Mouse (Mus musculus) midbrain, embryonic 11.5 days (tissue): Measurements from ENCODE around the gene Cela3a. TPM values are rescaled to one million over a fixed set of nuclear protein-coding genes. Genes with fewer than 3 reads are reported as not detected.

Experiments used
- ATAC-seq: fragments of 200-750 bp; cut with Nextera tagmentation; 2 replicates; pipeline ENCODE4 v1.8.0; 2017; ENCODE audit warnings: moderate TSS enrichment, moderate library complexity; ENCODE audit not compliant: low FRiP score
- DNase-seq: peaks from one replicate; pipeline ENCODE4 v3.0.0; 2015; ENCODE audit warnings: low spot score; ENCODE audit errors: missing footprints
- H3K27ac ChIP-seq: fragments of 300-500 bp; sonication (generic); 2 replicates; pipeline ENCODE4 v1.5.1; 2014; ENCODE audit warnings: low read depth, low read length
- H3K27me3 ChIP-seq: fragments of 300-500 bp; sonication (generic); 2 replicates; pipeline ENCODE4 v1.6.1; 2014; ENCODE audit warnings: mild to moderate bottlenecking, low read length, moderate library complexity, mixed read lengths; ENCODE audit not compliant: control insufficient read depth, insufficient read depth
- H3K36me3 ChIP-seq: fragments of 300-500 bp; sonication (generic); 2 replicates; pipeline ENCODE4 v1.6.1; 2014; ENCODE audit warnings: mild to moderate bottlenecking, low read length, moderate library complexity, mixed read lengths; ENCODE audit not compliant: control insufficient read depth, insufficient read depth
- H3K4me1 ChIP-seq: fragments of 300-500 bp; sonication (generic); 2 replicates; pipeline ENCODE4 v1.6.1; 2014; ENCODE audit warnings: low read length; ENCODE audit not compliant: control insufficient read depth, insufficient read depth
- H3K4me2 ChIP-seq: fragments of 300-500 bp; sonication (generic); 2 replicates; pipeline ENCODE4 v1.6.1; 2014; ENCODE audit warnings: mild to moderate bottlenecking, moderate library complexity
- H3K4me3 ChIP-seq: fragments of 300-500 bp; sonication (generic); 2 replicates; pipeline ENCODE4 v1.5.1; 2014; ENCODE audit warnings: low read depth, low read length
- H3K9ac ChIP-seq: fragments of 300-500 bp; sonication (generic); 2 replicates; pipeline ENCODE4 v1.6.1; 2014; ENCODE audit warnings: low read length
- H3K9me3 ChIP-seq: fragments of 300-500 bp; sonication (generic); 2 replicates; pipeline ENCODE4 v1.6.1; 2016; ENCODE audit warnings: low read length; ENCODE audit not compliant: control insufficient read depth
- WGBS: fragments of 180-500 bp; shearing (Covaris S2); extraction: QIAGEN DNeasy Blood & Tissue Kit; methylation state at CpG from one replicate; pipeline ENCODE4 v1.1.7; 2014; 5-methylcytosine and 5-hydroxymethylcytosine counted together
- polyA plus RNA-seq: library from polyadenylated mRNA; unstranded; fragments of >200 nt; fragmentation: Nextera tagmentation; extraction: Ambion mirVana; gene quantifications from 2 replicates; pipeline ENCODE4 v1.2.1, GENCODE M21; 2014

Gene Cela3a
- polyA plus RNA-seq, 1 experiment from 2014 or later, result not detected

DNA sequence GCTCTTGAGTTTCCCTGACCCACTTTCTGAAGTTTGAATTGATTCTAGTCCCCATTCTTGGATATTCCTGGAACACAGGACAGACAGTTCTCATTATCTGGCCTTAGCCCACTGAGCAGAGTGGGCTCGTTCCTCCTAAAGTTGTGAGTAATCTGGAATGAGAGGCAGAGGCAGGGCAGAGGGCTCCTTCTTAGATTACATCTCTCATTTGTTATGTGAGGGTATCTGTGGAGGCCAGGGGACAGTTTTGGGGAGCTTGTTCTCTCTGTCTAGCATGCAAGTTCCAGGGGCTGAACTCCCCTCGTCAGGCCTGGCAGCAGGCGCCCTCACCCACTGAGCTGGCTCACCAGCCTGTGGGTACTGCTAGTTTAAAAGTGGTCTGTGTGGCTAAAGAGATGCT is 30.5 kb downstream of the Cela3a start:
- H3K27ac ChIP-seq, result no peak overlapping the region
- H3K36me3 ChIP-seq, result no peaks in the 10 kb centered on the region
- no peaks in the 10 kb centered on the region for H3K27me3 ChIP-seq
- 83% methylated on average over 3 of the region's 3 CpGs for WGBS
- ATAC-seq, result no peak
- H3K9ac ChIP-seq, result no peak overlapping the region
- no peaks in the 10 kb centered on the region for H3K9me3 ChIP-seq
- H3K4me1 ChIP-seq, result no peaks in the 10 kb centered on the region
- DNase-seq, result peak; percentile 44
- H3K4me3 ChIP-seq, result no peak overlapping the region
- H3K4me2 ChIP-seq, result no peak overlapping the region

DNA sequence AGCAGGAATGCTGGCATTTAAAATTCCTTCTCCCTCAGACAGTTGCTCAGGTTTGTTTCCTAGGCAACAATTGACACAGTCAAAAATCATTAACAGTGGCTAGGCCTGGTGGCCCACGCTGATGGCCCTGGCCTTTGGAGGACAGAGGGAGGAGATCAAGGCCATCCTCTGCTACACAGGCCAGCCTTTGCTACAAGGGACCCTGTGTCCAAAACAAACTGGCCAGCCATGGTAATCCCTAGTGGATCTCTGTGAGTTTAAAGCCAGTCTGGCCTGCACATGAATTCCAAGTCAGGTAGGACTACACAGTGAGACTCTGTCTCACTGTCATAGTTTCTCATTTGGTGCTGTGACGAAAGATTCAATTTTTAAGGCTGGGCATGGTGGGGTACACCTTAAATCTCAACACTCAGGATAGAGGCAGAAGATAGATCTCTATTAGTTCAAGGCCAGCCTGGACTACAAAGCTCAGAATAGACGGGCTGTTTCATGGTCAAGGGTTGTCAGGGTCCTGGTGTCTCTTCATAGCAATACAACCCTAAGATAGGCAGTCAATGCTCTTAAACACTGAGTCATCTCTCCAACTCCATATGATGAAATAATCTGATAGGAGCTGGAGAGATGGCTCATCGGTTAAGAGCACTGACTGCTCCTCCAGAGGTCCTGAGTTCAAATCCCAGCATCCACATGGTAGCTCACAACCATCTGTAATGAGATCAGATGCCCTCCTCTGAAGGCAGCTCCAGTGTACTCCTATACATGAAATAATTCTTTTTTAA is 31.9 kb downstream of the Cela3a start:
- H3K4me1 ChIP-seq, result no peaks in the 10 kb centered on the region
- H3K27me3 ChIP-seq, result no peaks in the 10 kb centered on the region
- no peak overlapping the region for H3K9ac ChIP-seq
- no peaks in the 10 kb centered on the region for H3K36me3 ChIP-seq
- no peak overlapping the region for H3K4me2 ChIP-seq
- 81% methylated on average over 4 of the region's 4 CpGs for WGBS
- no peak overlapping the region for H3K27ac ChIP-seq
- H3K4me3 ChIP-seq, result no peak overlapping the region
- no peak for ATAC-seq
- peak; percentile 49 for DNase-seq
- H3K9me3 ChIP-seq, result no peaks in the 10 kb centered on the region

DNA sequence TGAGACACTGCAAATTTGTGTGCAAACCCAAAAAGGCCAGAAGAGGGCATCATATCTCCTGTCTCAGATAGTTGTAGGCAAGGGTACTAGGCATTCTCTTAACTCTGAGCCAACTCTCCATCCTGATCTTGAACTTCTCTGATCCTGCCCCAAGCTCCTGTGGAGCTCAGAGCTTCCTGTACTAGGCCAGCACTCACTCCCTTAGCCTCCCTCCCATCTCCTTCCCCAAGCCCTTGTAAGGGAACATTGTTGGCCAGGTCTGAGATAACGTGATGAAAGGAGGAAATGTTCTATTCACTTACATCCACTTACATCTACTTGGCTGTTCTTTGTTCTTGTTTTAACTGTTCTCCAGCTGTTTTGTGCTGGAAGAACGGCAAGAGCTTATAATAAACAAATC is 32.8 kb downstream of the Cela3a start:
- H3K9ac ChIP-seq, result no peak overlapping the region
- no peaks in the 10 kb centered on the region for H3K4me1 ChIP-seq
- no peaks in the 10 kb centered on the region for H3K9me3 ChIP-seq
- 86% methylated on average over 2 of the region's 2 CpGs for WGBS
- H3K27me3 ChIP-seq, result no peaks in the 10 kb centered on the region
- no peaks in the 10 kb centered on the region for H3K36me3 ChIP-seq
- H3K4me3 ChIP-seq, result no peak overlapping the region
- DNase-seq, result no peak
- no peak overlapping the region for H3K4me2 ChIP-seq
- ATAC-seq, result no peak
- H3K27ac ChIP-seq, result no peak overlapping the region

DNA sequence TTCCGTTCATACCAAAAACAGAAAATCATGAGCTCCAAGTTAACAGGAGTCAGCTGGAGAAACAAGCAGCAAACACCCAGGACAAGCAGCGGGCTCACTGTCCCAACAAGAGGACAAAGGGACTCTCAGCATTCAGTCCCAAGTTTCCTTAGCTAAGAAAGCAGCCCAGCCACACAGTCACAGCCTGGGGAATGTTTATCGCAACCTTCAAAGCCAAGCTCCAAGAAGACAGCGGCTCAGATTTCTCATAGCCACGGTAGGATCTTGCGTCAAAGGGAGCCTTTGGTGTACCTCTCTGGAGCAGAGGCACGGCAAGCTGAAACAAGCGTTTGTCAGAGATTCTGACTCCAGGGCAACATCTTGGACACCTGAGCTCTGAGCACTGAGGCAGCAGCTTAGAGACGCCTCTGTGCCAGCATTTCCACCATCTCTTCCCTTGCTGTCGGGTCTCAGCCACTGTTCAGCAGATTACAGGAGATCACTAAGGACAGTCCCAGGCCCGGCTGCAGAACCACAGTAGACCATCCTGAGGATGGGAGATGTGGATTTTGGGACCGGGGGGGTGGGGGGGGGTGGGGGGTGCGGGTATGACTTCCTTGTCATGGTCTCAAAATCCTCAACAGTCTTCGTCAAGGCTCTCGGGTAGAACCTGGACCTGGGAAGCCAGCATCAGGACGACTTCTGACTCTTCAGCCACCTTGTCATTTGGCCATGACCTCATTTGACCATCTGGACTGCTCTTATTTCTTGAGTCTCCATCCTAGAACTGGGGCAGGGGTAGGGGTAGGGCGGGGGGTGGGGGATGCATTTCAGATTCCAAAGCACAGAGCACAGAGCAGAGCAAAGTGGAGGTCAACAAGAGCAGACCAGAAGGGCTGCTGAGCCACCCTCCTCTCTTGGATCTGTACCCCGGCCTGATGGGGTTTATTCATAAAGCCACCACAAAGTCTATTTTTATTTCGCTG is 34.0 kb downstream of the Cela3a start:
- Histone ChIP-seq H3K4me1 (no peaks in the 10 kb centered on the region; the same call in 1 of the 2 replicates), H3K9ac (no peak overlapping the region), H3K4me2 (no peak overlapping the region), H3K9me3 (no peaks in the 10 kb centered on the region), H3K27me3 (no peaks in the 10 kb centered on the region), H3K27ac (no peak overlapping the region), H3K36me3 (no peaks in the 10 kb centered on the region), H3K4me3 (no peak overlapping the region)
- 56% methylated on average over 19 of the region's 19 CpGs for WGBS
- no peak for ATAC-seq
- DNase-seq, result no peak

DNA sequence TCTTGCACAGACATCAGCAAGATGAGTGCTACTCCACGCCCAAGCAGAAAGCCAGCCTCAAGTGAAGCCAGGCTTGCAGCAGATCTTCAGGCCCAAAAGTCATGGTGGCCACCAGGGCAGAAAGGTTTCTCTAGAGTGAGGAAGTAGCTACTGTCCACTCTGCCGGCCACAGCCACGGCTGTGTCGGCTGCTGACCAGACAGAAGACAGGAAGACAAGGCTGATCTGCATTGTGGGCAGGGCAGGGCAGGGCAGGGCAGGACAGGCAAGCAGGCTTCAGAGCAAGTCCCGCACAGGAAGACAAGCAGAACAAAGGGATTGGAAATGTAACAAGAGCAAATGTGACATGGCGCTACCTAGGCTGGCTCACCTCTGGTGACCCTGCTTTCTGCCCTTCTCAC is 35.9 kb downstream of the Cela3a start:
- H3K4me3 ChIP-seq, result no peak overlapping the region
- DNase-seq (no peak), ATAC-seq (no peak)
- peaks cover 6% of the 10 kb centered on the region for H3K4me1 ChIP-seq
- no peak overlapping the region for H3K4me2 ChIP-seq
- H3K27ac ChIP-seq, result no peak overlapping the region
- H3K27me3 ChIP-seq, result no peaks in the 10 kb centered on the region
- WGBS, result 58% methylated on average over 6 of the region's 6 CpGs
- H3K9me3 ChIP-seq, result no peaks in the 10 kb centered on the region
- no peak overlapping the region for H3K9ac ChIP-seq
- no peaks in the 10 kb centered on the region for H3K36me3 ChIP-seq

DNA sequence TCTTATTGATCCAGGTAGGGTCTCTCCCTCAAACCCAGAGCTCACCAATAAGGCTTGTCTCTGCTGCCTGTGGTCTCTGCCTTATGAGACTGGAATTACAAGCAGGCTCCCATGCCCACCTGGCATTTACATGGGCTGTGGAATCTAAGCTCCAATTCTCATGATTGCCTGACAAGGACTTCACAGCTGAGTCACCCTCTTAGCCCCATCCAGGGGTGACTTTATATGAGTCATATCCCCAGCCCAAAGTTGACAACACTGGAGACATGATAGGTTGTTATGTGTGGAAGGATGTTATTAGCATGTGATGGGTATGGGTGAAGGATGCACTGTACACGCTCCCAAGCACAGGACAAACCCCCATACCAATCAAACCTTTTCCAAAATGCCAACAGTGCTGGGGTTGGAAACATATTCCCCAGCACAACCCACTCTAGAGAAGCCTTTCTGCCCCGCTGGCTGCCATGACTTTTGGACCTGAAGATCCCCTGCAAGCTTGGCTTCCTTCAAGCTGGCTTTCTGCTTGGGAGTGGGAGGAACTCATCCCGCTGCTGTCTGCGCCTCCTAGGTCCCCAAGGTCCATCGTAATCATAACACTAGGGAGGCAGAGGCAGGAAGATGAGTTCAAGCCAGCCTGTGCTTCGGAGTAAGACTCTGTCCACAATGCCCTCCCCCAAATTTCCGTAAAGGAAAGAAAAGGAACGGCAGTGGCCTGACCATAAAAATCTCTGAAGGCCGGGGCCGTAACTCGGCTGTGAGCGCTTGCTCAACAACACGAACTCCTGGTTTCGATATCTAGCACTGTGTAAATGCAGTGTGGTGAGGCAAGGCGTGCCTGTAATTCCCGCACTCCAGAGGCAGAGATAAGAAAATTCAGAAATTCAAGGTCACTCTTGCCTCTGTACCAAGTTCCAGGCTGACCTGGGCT is 37.7 kb downstream of the Cela3a start:
- Histone ChIP-seq H3K27ac (no peak overlapping the region), H3K4me2 (no peak overlapping the region), H3K27me3 (no peaks in the 10 kb centered on the region), H3K36me3 (no peaks in the 10 kb centered on the region), H3K4me1 (peaks cover 6% of the 10 kb centered on the region), H3K9ac (no peak overlapping the region), H3K9me3 (no peaks in the 10 kb centered on the region), H3K4me3 (no peak overlapping the region)
- no peak for ATAC-seq
- DNase-seq, result no peak
- WGBS, result 88% methylated on average over 16 of the region's 16 CpGs

DNA sequence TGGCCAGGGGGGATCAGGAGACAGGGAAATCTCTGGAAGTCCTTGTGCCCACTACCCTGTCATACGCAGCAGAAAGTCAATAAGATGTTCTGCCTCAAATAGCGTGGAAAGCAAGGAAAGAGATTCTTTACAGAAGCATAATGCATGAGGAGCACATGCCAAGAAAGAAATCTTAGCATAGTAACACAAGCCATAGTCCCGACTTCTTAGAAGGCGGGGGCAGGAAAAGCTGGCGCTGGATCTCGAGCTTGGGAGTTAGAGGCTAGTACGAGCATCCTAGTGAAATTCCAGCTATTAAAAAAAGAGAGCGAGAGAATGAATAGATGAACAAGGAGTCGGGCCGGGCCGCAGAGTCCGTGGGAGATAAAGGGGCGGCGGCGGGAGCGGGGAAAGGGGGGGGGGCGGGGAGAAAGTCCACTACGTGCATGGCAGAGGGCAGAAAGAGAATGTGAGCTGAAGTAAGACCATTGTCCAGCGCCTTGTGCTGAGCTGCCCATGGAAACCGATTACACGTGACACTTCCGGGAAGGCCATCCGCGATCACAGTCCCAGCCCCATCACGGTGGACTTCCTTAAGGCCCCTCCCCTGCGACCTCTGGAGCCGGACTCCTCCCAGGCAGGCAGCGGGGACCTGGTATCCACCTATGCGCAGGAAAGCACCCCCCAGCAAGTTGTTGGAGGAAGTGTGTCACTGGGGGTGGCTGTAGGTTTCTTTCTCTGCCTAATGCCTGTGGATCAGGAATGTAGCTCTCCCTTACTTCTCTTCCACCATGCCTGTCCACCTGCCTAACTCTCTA is 39.4 kb downstream of the Cela3a start:
- 10% methylated on average over 28 of the region's 29 CpGs for WGBS
- Histone ChIP-seq H3K4me3 (peak overlapping the region; percentile 26), H3K27ac (no peak overlapping the region), H3K9me3 (no peaks in the 10 kb centered on the region), H3K36me3 (no peaks in the 10 kb centered on the region), H3K9ac (peak overlapping the region; percentile 64), H3K27me3 (no peaks in the 10 kb centered on the region), H3K4me2 (peak overlapping the region; percentile 51), H3K4me1 (peaks cover 6% of the 10 kb centered on the region)
- ATAC-seq (peak; percentile 72; the same call in 1 of the 2 replicates), DNase-seq (peak; percentile 88)

DNA sequence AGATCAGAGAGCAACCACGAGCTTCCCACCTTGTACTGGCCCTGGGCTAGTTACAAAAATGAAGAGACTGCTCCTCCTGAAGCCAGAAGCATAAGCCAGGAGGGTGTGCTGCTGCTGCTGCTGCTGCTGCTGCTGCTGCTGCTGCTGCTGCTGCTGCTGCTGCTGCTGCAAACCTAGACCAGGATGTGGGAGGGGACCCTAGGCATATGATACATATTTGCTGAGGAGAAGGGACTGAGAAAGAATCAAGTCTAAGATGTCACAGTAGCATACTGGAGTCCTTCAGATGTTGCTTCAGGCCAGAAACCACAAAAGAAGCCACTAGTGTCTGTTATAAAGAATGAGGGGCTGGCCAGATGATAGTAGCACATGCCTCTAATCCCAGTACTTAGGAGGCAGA is 41.4 kb downstream of the Cela3a start:
- Histone ChIP-seq H3K9ac (no peak overlapping the region), H3K36me3 (no peaks in the 10 kb centered on the region)

More for the DNA sequence above, 41.4 kb downstream of the Cela3a start:
- DNase-seq, result no peak
- Histone ChIP-seq H3K27ac (no peak overlapping the region), H3K27me3 (no peaks in the 10 kb centered on the region), H3K4me2 (no peak overlapping the region), H3K4me1 (peaks cover 6% of the 10 kb centered on the region), H3K4me3 (no peak overlapping the region), H3K9me3 (no peaks in the 10 kb centered on the region)
- 35% methylated on average over 1 of the region's 1 CpGs for WGBS
- ATAC-seq, result no peak
